Mouse (Mus musculus) erythroblast, embryonic 14.5 days (primary cell): Measurements from ENCODE around the gene Tcf7l1. TPM values are rescaled to one million over a fixed set of nuclear protein-coding genes. Genes with fewer than 3 reads are reported as not detected.

Experiments
- H3K27me3 ChIP-seq: 2 replicates; pipeline ENCODE4 v1.6.1; 2012; ENCODE audit warnings: inconsistent platforms; ENCODE audit not compliant: control insufficient read depth
- H3K36me3 ChIP-seq: 2 replicates; pipeline ENCODE4 v1.6.1; 2012; ENCODE audit warnings: mild to moderate bottlenecking, inconsistent platforms; ENCODE audit not compliant: control insufficient read depth
- H3K4me1 ChIP-seq: 2 replicates; pipeline ENCODE4 v1.6.1; 2012; ENCODE audit warnings: inconsistent platforms; ENCODE audit not compliant: control insufficient read depth
- H3K4me3 ChIP-seq: replicated peaks from 2 replicates; pipeline ENCODE3; 2012; ENCODE audit warnings: moderate library complexity, mild to moderate bottlenecking, inconsistent platforms
- H3K9me3 ChIP-seq: 2 replicates; pipeline ENCODE4 v1.6.1; 2012; ENCODE audit warnings: low read length, inconsistent platforms, mixed read lengths; ENCODE audit not compliant: control insufficient read depth
- GATA1 ChIP-seq: IDR thresholded peaks from 2 replicates; pipeline ENCODE4 v1.6.1; 2012; ENCODE audit warnings: low read length, inconsistent platforms, mixed read lengths
- TAL1 ChIP-seq: IDR thresholded peaks from 3 replicates; pipeline ENCODE4 v1.6.1; 2012; ENCODE audit warnings: low read length, inconsistent platforms, mixed read lengths
- polyA plus RNA-seq: library from polyadenylated mRNA; stranded (reverse); fragments of >175 nt; gene quantifications from 2 replicates; pipeline ENCODE4 v1.2.3, GENCODE M21; 2012

Gene Tcf7l1
- polyA plus RNA-seq, 1 experiment, result 0.10 TPM

DNA sequence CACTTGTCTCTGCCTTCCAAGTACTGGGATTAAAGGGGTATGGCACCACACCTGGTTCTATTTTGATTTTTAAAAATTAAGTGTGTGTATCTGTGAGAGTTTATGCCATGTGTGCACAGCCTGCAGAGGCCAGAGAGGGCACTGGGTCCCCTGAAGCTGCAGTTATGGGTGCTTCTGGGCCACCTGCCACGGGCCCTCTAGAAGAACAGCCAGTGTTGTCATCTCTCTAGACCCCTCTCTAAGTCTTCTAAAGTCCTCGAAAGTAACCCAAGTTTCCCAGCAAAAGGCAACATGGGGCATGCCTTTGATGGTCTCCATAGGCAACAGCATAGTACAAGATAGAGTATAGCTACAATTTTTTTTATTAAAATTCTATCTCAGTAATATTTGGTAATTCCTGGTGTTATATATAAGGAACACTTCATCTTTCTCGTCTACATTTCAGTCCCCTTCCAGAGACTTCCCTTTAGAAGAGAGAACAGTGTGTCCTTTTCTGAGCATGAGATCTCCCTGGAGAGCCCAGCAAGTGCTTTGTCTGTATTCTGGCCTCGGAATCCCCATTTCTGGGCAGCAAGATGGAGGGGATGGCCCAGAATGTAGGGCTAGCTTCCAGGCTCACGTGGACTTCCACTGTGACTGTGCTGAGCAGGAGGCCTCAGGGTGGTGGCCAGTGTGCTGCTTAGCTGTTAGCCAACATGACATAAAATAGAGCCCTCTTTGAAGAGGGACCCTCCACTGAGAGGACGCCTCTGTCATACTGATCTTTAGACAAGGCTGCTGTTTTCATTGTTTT lies 195.8 kb downstream of the Tcf7l1 start:
- no peak overlapping the region for H3K4me3 ChIP-seq
- no peaks in the 10 kb centered on the region; the same call in none of the 2 replicates for H3K36me3 ChIP-seq
- no peaks in the 10 kb centered on the region for H3K27me3 ChIP-seq
- TF ChIP-seq TAL1, result no peak
- no peak for TF ChIP-seq GATA1
- H3K9me3 ChIP-seq, result no peaks in the 10 kb centered on the region
- H3K4me1 ChIP-seq, result peaks cover 22% of the 10 kb centered on the region

DNA sequence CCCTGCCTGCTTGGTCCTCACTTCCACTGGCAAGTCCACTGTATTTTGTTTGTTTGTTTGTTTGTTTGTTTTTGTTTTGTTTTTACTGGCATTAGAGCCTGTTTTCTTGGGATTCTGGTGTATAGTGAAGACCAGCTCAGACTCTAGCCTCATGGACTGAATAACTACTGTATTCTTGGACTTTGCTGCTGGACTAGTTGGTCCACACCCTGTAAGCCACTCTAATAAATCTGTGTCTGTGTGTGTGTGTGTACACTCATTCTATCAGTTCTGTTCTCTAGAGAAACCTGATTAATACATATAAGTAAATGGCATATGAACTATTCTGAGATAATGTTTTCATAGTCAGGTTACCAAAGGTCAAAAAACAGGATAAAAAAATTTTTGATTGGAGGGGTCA lies 198.9 kb downstream of the Tcf7l1 start:
- Histone ChIP-seq H3K4me3 (no peak overlapping the region), H3K27me3 (no peaks in the 10 kb centered on the region), H3K36me3 (no peaks in the 10 kb centered on the region; the same call in none of the 2 replicates), H3K4me1 (no peaks in the 10 kb centered on the region), H3K9me3 (no peaks in the 10 kb centered on the region)
- TF ChIP-seq TAL1, result no peak
- no peak for TF ChIP-seq GATA1

DNA sequence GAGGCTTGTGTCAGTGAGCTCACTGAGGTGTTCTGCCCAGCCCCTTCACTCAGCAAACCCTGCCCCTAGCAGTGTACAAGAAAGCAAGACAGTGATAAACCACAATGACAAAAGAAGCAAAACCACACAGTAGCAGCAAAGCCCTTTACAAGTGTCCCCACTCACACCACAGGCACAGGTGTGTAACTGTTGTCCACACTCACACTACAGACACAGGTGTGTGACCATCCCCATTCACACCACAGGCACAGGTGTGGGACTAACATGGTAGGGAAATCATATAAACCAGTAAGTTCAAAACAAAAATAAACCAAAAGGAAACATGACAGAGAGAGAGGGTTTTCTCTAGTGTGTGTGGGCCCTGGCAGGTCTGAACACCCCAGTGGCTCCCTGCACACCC lies 200.7 kb downstream of the Tcf7l1 start:
- no peaks in the 10 kb centered on the region for H3K9me3 ChIP-seq
- H3K4me1 ChIP-seq, result no peaks in the 10 kb centered on the region
- H3K4me3 ChIP-seq, result no peak overlapping the region
- TF ChIP-seq TAL1, result no peak
- no peak for TF ChIP-seq GATA1
- no peaks in the 10 kb centered on the region; the same call in 1 of the 2 replicates for H3K36me3 ChIP-seq
- no peaks in the 10 kb centered on the region for H3K27me3 ChIP-seq

DNA sequence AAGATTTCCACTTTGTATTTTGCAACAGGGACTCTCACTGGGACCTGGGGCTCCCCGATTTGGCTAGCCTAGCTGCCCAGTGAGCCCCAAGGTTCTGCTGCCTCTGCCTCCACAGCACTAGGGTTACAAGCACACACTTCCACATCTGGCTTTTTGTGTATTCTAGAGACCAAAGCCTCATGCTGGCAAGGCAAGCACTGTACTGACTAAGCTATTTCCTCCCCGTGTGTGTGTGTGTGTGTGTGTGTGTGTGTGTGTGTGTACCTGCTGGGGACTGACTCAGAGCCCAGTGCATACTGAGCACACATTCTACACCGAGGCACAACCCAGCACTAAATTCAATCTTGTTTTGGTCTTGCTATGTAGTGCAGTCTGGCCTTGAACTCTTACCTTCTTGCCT lies 202.4 kb downstream of the Tcf7l1 start:
- no peaks in the 10 kb centered on the region for H3K9me3 ChIP-seq
- no peaks in the 10 kb centered on the region for H3K4me1 ChIP-seq
- TF ChIP-seq GATA1 (no peak), TAL1 (no peak)
- no peak overlapping the region for H3K4me3 ChIP-seq
- no peaks in the 10 kb centered on the region; the same call in 1 of the 2 replicates for H3K36me3 ChIP-seq
- no peaks in the 10 kb centered on the region for H3K27me3 ChIP-seq

DNA sequence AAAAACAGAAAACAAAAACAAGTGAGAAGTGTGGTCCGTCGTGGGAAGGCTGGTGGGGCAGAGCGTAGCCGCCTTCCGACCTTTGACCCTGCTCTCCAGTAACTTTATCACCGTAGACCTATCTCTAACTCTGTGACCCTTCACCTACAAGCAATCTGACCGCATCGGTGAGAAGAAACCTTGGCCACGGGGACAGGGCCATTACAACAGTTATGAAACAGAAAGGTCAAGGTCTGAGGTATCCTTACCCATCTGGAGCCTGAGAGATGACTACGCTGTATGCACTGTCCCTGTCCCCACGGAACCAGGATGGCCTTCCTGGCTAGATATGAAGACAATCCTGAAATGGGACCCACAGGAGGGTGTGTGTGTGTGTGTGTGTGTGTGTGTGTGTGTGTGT lies 204.9 kb downstream of the Tcf7l1 start:
- no peaks in the 10 kb centered on the region; the same call in 1 of the 2 replicates for H3K36me3 ChIP-seq
- no peak for TF ChIP-seq GATA1
- no peak for TF ChIP-seq TAL1

DNA sequence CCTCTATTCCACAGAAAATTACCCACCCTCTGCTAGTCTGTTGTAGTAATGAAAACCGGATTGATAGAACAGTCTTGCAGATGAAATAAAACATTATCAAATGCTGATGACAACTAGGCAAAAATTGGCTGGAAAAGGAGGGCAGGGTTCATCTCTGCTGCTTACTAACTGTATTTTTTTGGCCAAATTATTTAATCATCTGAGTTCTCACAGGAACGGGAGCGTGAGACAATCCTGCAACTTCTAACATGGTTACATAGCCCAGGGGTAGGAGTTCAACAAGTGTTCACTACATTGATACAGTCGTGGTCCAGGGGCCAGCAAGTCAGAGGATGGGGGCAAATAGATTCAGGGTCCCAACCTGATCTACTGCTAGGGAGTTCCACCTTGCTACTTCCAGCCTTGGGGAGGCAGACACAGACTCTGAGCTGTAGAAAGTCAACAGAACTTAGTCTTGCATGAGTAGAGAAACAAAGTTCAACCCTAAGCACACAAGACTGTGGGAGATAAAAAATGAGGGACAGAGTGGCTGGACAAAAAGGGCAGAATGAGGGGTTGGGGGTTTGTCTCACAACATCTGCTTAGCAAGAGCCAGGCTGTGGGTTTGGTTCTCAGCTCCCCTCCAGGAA lies 205.7 kb downstream of the Tcf7l1 start:
- no peaks in the 10 kb centered on the region for H3K9me3 ChIP-seq
- TF ChIP-seq GATA1 (no peak), TAL1 (no peak)
- no peaks in the 10 kb centered on the region for H3K4me1 ChIP-seq
- H3K4me3 ChIP-seq, result no peak overlapping the region
- no peaks in the 10 kb centered on the region; the same call in 1 of the 2 replicates for H3K36me3 ChIP-seq
- H3K27me3 ChIP-seq, result no peaks in the 10 kb centered on the region

More for the DNA sequence above, 204.9 kb downstream of the Tcf7l1 start:
- no peaks in the 10 kb centered on the region for H3K27me3 ChIP-seq
- no peaks in the 10 kb centered on the region for H3K9me3 ChIP-seq
- H3K4me3 ChIP-seq, result no peak overlapping the region
- H3K4me1 ChIP-seq, result no peaks in the 10 kb centered on the region

DNA sequence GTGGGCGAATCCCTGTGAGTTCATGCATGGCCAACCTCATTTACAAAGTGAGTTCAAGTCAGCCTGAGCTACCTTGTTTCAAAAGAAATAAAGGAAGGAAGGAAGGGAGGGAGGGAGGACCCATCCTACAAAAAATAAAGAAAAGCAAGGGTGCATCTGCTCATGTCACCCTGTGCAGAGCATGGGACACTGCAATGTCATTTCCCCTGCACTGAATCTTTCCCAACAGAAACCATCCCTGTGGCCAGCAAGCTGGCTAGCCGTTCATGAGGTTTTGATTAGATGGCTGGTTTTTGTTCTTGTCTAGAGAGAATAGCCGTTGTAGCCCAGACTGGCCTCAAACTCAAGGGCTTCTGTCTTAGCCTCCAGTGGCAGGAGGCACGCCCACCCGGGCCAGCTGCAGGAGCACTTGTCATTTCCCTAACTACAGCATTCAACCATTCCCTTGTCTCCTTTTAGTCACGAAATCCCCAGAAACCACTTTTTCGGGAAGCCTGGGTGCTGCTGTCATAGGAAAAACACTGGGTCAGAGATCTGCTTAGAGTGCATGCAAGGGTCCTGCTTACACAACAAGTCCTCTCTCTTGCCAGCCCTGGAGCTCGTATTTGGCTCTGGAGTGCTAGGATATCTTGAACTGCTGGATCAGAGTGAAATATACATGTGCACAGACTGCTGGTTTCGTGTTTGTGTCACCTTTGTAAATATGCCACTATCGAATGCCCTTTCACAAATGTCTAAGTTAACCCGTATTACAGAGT lies 207.2 kb downstream of the Tcf7l1 start:
- Histone ChIP-seq H3K27me3 (no peaks in the 10 kb centered on the region), H3K9me3 (no peaks in the 10 kb centered on the region), H3K4me3 (no peak overlapping the region), H3K36me3 (no peaks in the 10 kb centered on the region; the same call in 1 of the 2 replicates), H3K4me1 (no peaks in the 10 kb centered on the region)
- no peak for TF ChIP-seq GATA1
- no peak for TF ChIP-seq TAL1

Other genes starting within 250 kb of the Tcf7l1 start
- 0.48 and 0.77 TPM in 2 replicates for gene Capg, start 244.9 kb downstream of the Tcf7l1 start, polyA plus RNA-seq
- 0.15 and 0.20 TPM in 2 replicates for gene Elmod3, start 190.8 kb downstream of the Tcf7l1 start, polyA plus RNA-seq
- gene Retsat, start 190.8 kb downstream of the Tcf7l1 start, polyA plus RNA-seq, result 0.06 and 0.25 TPM in 2 replicates
- 0.10 and 0.11 TPM in 2 replicates for gene Tgoln1, start 172.3 kb downstream of the Tcf7l1 start, polyA plus RNA-seq
- gene Kcmf1, start 110.7 kb upstream of the Tcf7l1 start, polyA plus RNA-seq, result 7.0 and 15.9 TPM in 2 replicates
- gene Tmsb10, start 169.5 kb upstream of the Tcf7l1 start, polyA plus RNA-seq, result 4.4 and 4.5 TPM in 2 replicates